Comparison of ENCODE assay signal across 7 mouse cellular contexts in the genomic region with DNA sequence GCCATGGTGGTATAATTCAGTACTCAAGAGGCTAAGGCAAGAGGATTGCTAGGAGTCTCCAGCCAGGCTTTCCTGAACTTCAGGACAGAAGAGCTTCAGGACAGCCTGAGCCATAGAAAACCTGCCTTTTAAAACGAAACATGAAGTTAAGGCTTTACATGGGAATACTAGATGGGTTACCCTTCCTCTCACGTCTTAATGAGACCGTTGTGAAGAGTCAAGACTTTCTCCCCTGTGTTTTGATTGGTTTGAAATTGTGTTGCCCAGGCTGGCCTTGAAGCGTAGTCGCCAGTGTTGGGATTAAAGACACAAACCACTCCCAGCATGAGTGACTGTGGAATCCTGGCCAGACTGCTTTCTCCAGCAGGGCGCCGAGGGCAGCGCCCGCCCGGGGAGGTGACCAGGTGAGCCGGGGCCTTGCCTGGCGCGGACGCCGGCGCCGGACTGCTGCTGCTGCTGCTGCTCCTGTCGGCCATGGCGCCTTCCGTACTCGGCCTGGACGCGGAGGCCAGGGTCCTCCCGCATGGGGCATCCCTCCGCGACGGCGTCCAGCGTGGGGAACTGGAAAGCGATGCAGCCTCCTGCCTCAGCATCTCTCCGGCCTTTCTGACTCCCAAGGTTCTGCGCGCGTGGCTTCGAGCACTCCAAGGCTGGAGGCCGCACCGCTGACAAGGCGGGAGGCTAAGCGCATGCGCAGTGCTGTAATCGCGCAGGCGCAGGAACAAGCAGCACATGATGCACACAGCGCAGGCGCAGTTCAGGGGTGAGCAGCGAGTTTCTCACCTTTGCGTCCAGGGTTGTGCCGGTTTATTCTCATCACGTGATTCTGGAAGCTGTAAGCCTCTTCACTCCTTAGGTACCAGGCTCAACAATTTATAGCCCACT. TPM values are rescaled to one million over a fixed set of nuclear protein-coding genes. Genes with fewer than 3 reads are reported as not detected.
DNase-seq lines count a peak whose midpoint lies in the region; ATAC-seq lines count a peak whose summit lies in the region.

No protein-coding gene starts in this region.

- ATAC-seq in lung, embryonic 15.5 days (ENCODE audit: borderline replicate concordance, extremely low read depth, low FRiP score, low TSS enrichment) = peak; percentile 43; the same call in 1 of the 2 replicates
- ATAC-seq in forebrain, embryonic 16.5 days = peak; percentile 27
- ATAC-seq in liver, embryonic 13.5 days (ENCODE audit: low read depth) = peak; percentile 37

- H3K4me2 ChIP-seq in lung, embryonic 15.5 days = no peak overlapping the region
- no peak overlapping the region for H3K4me2 ChIP-seq in forebrain, embryonic 16.5 days (ENCODE audit: low read length)
- H3K4me2 ChIP-seq in liver, embryonic 13.5 days = no peak overlapping the region

- H3K9me3 ChIP-seq in lung, embryonic 15.5 days = no peaks in the 10 kb centered on the region
- no peaks in the 10 kb centered on the region for H3K9me3 ChIP-seq in forebrain, embryonic 16.5 days (ENCODE audit: control insufficient read depth, low read length)
- no peaks in the 10 kb centered on the region for H3K9me3 ChIP-seq in liver, embryonic 13.5 days (replicated peaks)

- H3K36me3 ChIP-seq in lung, embryonic 15.5 days = peaks cover 73% of the 10 kb centered on the region
- H3K36me3 ChIP-seq in forebrain, embryonic 16.5 days (ENCODE audit: control insufficient read depth, insufficient read depth) = peaks cover 44% of the 10 kb centered on the region
- peaks cover 71% of the 10 kb centered on the region for H3K36me3 ChIP-seq in liver, embryonic 13.5 days

- 80% methylated on average over 49 of the region's 49 CpGs for WGBS in lung, embryonic 15.5 days
- WGBS in forebrain, embryonic 16.5 days = 86% methylated on average over 49 of the region's 49 CpGs
- 84% methylated on average over 49 of the region's 49 CpGs for WGBS in liver, embryonic 13.5 days (ENCODE audit: insufficient replicate concordance)

- no peak for DNase-seq in lung, postnatal 4 days
- peak; percentile 58 for DNase-seq in liver, embryonic 13.5 days
- DNase-seq in yolk sac, embryonic 10.5 days (ENCODE audit: low spot score) = peak; percentile 44
- no peak for DNase-seq in frontal cortex, adult 2 months (ENCODE audit: extremely low spot score in 1 of 2, low spot score in 1 of 2)
- DNase-seq in gastrocnemius, postnatal 25 days = no peak

- H3K27me3 ChIP-seq in lung, embryonic 15.5 days = no peaks in the 10 kb centered on the region
- no peaks in the 10 kb centered on the region for H3K27me3 ChIP-seq in forebrain, embryonic 16.5 days (replicated peaks; ENCODE audit: control insufficient read depth, insufficient read depth, low read length)
- H3K27me3 ChIP-seq in liver, embryonic 13.5 days = no peaks in the 10 kb centered on the region

- peaks cover 23% of the 10 kb centered on the region for H3K4me1 ChIP-seq in lung, embryonic 15.5 days
- peaks cover 10% of the 10 kb centered on the region for H3K4me1 ChIP-seq in forebrain, embryonic 16.5 days (replicated peaks; ENCODE audit: control insufficient read depth, insufficient read depth, low read length)
- peaks cover 61% of the 10 kb centered on the region for H3K4me1 ChIP-seq in liver, embryonic 13.5 days (replicated peaks)

- no peak overlapping the region for H3K9ac ChIP-seq in lung, embryonic 15.5 days
- no peak overlapping the region for H3K9ac ChIP-seq in forebrain, embryonic 16.5 days (replicated peaks; ENCODE audit: low read depth, low read length)
- H3K9ac ChIP-seq in liver, embryonic 13.5 days = no peak overlapping the region

- no peak overlapping the region for H3K4me3 ChIP-seq in lung, embryonic 15.5 days
- H3K4me3 ChIP-seq in forebrain, embryonic 16.5 days (replicated peaks; ENCODE audit: low read length) = no peak overlapping the region
- H3K4me3 ChIP-seq in liver, embryonic 13.5 days (replicated peaks) = no peak overlapping the region

- no peak overlapping the region for H3K27ac ChIP-seq in lung, embryonic 15.5 days
- no peak overlapping the region for H3K27ac ChIP-seq in forebrain, embryonic 16.5 days (ENCODE audit: low read length)
- H3K27ac ChIP-seq in liver, embryonic 13.5 days = 0 out of 2 replicates have a peak overlapping the region, but pooled peaks have one; percentile 15

RNA-seq across cellular contexts. Expression of gene Msh4, which starts 0.4 kb away (rescaled TPM):
- polyA plus RNA-seq in lung, embryonic 15.5 days (2015; fragmentation: Nextera tagmentation; extraction: Ambion mirVana) = 0.06 and 0.11 TPM in 2 replicates
- polyA plus RNA-seq in forebrain, embryonic 16.5 days (2015; fragmentation: Nextera tagmentation; extraction: Ambion mirVana) = 0.14 and 0.24 TPM in 2 replicates
- polyA plus RNA-seq in liver, embryonic 13.5 days (2015; fragmentation: Nextera tagmentation; extraction: Ambion mirVana) = 0.06 and 0.10 TPM in 2 replicates
- 0.04 and 0.06 TPM in 2 replicates for polyA plus RNA-seq in frontal cortex, adult 2 months (2012; rRNA removed)
- not detected for total RNA-seq in gastrocnemius, postnatal 25 days (2021)

RNA-seq across cellular contexts. Expression of gene Rabggtb, which starts 7.3 kb away (rescaled TPM):
- polyA plus RNA-seq in lung, embryonic 15.5 days (2015; fragmentation: Nextera tagmentation; extraction: Ambion mirVana) = 48.6 and 49.6 TPM in 2 replicates
- polyA plus RNA-seq in forebrain, embryonic 16.5 days (2015; fragmentation: Nextera tagmentation; extraction: Ambion mirVana) = 49.3 and 50.6 TPM in 2 replicates
- 56.3 and 59.4 TPM in 2 replicates for polyA plus RNA-seq in liver, embryonic 13.5 days (2015; fragmentation: Nextera tagmentation; extraction: Ambion mirVana)
- 66.9 and 73.9 TPM in 2 replicates for polyA plus RNA-seq in frontal cortex, adult 2 months (2012; rRNA removed)
- 10 to 100 TPM; 64.1 to 65.0 TPM for total RNA-seq in gastrocnemius, postnatal 25 days (2021)

RNA-seq across cellular contexts. Expression of gene Acadm, which starts 38.9 kb away (rescaled TPM):
- polyA plus RNA-seq in lung, embryonic 15.5 days (2015; fragmentation: Nextera tagmentation; extraction: Ambion mirVana) = 53.2 and 60.5 TPM in 2 replicates
- 37.6 and 41.8 TPM in 2 replicates for polyA plus RNA-seq in forebrain, embryonic 16.5 days (2015; fragmentation: Nextera tagmentation; extraction: Ambion mirVana)
- 52.6 and 64.9 TPM in 2 replicates for polyA plus RNA-seq in liver, embryonic 13.5 days (2015; fragmentation: Nextera tagmentation; extraction: Ambion mirVana)
- polyA plus RNA-seq in frontal cortex, adult 2 months (2012; rRNA removed) = 81.7 and 90.0 TPM in 2 replicates
- total RNA-seq in gastrocnemius, postnatal 25 days (2021) = 100 to 1,000 TPM; 256 to 346 TPM

Comparison
In these comparisons a context has a peak if more than half of its experiments do, and no peak if none do; other contexts are left out.
1. DNase-seq: peak in liver, embryonic 13.5 days (single experiment) and yolk sac, embryonic 10.5 days (single experiment); none in lung, postnatal 4 days (0 of 2), frontal cortex, adult 2 months (0 of 2) and gastrocnemius, postnatal 25 days (single experiment).
2. Peak in every context shown above with its lines, with median percentiles within 50 percentile points of each other: ATAC-seq.